Mouse (Mus musculus): Measurements from ENCODE around the gene Nanog.
"Not testable (repeated sequence)": the region's sequence is repeated elsewhere in the genome, so short reads cannot be mapped to it uniquely, and the experiment has no call there.

The Nanog gene

DNA sequence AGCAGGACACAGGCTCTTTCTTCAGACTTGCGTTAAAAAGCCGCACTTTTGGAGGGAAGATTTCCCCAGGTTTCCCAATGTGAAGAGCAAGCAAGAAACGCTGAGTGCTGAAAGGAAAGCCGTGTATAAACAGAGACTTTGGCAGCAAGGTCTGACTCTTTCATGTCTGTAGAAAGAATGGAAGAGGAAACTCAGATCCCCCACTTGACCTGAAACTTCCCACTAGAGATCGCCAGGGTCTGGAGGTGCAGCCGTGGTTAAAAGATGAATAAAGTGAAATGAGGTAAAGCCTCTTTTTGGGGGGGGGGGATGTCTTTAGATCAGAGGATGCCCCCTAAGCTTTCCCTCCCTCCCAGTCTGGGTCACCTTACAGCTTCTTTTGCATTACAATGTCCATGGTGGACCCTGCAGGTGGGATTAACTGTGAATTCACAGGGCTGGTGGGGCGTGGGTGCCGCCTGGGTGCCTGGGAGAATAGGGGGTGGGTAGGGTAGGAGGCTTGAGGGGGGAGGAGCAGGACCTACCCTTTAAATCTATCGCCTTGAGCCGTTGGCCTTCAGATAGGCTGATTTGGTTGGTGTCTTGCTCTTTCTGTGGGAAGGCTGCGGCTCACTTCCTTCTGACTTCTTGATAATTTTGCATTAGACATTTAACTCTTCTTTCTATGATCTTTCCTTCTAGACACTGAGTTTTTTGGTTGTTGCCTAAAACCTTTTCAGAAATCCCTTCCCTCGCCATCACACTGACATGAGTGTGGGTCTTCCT, at the start of gene Nanog:
Gene Nanog (plus strand): TSS at position 454 of the 765 bp plus-strand sequence.
- no peak for DNase-seq (ENCODE audit: low read depth, low spot score)

DNA sequence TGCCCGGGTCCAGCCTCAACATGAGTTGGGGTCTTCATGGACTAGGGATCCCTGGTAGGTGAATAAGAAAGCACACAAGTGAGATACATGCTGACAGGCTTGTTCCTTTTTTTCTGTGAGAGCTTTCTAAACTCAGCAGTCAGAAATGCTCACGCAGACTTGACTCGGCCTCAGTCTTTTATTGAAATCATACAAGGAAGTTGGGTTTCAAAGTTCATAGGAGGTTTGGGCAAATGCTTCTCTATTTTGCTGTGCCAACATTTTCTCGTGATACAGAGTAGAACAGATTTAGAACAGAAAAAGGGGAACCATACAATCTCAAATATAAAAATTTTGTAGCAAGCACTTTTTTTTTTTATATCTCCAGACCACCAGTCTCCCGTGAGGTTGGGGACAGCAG, 49.7 kb upstream of the Nanog start:
- DNase-seq (ENCODE audit: low read depth, low spot score) = no peak

- DNase-seq (ENCODE audit: low read depth, low spot score) = no peak
Observed at GRCm38 (mm10) chr6:122659567-122659966, 47.7 kb upstream of the Nanog start.

DNA sequence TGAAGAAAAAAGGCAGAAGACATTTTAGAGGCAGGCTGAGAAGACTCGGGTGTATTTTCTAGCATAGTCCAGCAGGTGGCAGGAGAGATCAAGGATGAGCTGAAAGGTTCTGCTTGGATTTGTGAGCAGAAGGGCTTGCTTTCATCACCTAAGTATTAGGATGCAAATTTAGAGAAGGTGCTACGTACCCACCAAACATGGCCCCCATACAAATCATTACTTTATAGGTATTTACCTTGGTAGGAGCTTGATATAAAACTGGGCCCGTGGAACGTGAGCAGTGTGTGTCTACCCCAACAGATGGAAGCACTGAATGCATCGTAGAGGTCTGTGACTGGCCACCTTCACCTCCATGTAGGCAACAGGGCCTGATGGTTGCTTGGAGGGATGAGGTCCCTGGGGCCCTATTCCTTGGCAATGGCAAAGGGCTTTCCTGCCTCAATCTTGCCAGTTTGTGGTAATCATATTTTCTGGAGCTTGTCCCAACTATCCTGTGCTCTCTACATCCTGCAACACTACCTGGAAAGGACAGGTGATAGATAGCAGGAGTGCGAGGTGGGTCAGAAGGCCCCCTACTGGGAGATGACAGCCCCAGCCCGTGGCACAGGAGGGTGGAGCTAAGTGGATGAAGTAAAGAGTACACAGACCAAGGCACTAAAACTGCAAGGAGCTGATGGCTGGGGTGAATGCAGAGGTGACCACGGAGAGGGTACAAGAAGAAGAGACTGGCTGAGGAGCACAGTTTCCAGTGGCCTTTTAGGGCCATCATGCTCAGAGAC, 46.5 kb upstream of the Nanog start:
- DNase-seq (ENCODE audit: low read depth, low spot score) = peak; percentile 38

GRCm38 (mm10) chr6:122662551-122663264, 44.6 kb upstream of the Nanog start:
- no peak for DNase-seq (ENCODE audit: low read depth, low spot score)

- no peak for DNase-seq (ENCODE audit: low read depth, low spot score)
Observed at GRCm38 (mm10) chr6:122663596-122664206, 43.6 kb upstream of the Nanog start.

GRCm38 (mm10) chr6:122665866-122666265, 41.4 kb upstream of the Nanog start:
- no peak for DNase-seq (ENCODE audit: low read depth, low spot score)

DNA sequence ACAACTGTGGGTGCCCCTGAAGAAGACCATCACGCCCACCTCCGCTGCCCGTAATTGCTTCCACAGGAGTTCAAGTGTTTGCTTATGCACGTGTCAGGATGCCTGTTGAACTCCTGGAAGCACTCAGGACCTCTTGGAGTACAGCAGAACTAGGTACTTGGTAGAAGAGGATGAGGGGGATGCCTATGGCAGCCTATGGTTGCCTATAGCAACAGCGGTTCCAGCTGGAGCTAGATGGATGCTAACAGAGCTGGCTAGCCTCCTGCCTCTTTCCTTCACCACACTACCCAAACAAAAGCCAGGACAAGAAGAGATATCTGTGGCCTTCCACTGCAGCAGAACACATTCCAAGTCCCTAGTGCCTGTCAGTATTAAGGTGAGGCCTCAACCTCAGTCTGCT, 39.6 kb upstream of the Nanog start:
- no peak for DNase-seq (ENCODE audit: low read depth, low spot score)

- no peak for DNase-seq (ENCODE audit: low read depth, low spot score)
Observed at GRCm38 (mm10) chr6:122668823-122669222, 38.5 kb upstream of the Nanog start.

GRCm38 (mm10) chr6:122669406-122670200, 37.7 kb upstream of the Nanog start:
- DNase-seq (ENCODE audit: low read depth, low spot score) = peak; percentile 88

DNA sequence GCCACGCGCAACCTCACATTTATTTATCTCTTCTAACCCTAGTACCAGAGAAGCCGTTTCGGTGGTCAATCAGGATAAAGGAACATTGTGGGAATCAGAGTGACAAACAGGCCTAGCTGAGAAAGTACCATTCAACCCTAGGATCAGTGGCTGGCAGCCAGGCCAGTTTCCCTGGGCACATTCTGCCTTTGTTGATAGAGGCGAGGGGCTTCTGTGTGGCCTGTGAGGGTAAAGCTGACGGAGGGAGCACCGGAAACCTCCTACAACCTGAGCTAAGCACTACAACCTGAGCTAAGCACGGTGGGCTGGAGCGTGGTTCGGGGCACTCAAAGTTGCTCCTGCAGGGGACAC, 37.1 kb upstream of the Nanog start:
- no peak for DNase-seq (ENCODE audit: low read depth, low spot score)

GRCm38 (mm10) chr6:122670841-122671240, 36.4 kb upstream of the Nanog start:
- no peak for DNase-seq (ENCODE audit: low read depth, low spot score)

DNA sequence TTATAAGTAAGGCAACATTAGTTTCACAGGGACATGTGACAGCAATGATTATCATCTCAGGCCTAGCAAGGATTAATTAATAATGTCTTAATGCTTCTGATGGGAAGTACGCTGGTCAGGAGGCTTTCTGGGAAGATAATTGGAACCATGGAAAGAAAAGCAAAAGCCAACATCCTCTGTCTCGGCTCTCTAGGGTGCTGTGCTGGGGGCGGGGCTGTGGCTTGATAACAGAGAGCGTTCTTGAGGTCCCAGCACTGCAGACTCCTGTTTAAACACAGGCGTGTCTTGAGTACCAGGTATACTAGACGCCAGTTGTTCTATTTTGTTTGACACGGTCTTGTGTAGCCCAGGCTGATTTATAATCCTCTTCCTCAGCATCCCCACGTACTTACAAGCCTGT, 34.5 kb upstream of the Nanog start:
- DNase-seq (ENCODE audit: low read depth, low spot score) = no peak

- DNase-seq (ENCODE audit: low read depth, low spot score) = no peak
Observed at GRCm38 (mm10) chr6:122682646-122683045, 24.6 kb upstream of the Nanog start.

GRCm38 (mm10) chr6:122686709-122687108, 20.6 kb upstream of the Nanog start:
- no peak for DNase-seq (ENCODE audit: low read depth, low spot score)

DNA sequence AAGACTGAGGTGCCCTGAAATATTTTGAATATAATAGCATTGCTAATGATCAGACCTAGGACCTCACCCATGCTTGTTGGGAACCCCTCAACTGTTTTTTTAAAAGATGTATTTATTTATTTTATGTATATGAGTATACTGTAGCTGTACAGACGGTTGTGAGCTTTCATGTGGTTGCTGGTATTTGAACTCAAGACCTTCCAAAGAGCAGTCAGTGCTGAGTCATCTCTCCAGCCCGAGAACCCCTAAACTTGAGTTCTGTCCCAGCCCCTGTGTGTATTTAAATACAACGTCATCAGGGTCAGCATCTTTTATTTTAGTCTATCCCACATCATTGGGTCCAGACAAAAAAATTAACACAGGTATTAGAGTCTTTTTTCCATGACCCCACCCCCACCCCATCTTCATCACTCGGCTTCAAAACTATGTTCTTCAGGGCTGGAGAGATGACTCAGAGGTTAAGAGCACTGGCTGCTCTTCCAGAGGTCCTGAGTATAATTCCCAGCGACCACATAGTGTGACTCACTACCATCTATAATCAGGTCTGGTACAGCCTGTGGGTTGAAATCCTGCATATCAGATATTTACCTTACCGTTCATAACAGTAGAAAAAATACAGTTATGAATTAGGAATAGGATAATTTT, 17.8 kb upstream of the Nanog start:
- DNase-seq (ENCODE audit: low read depth, low spot score) = no peak

- DNase-seq (ENCODE audit: low read depth, low spot score) = no peak
Observed at GRCm38 (mm10) chr6:122690082-122690481, 17.2 kb upstream of the Nanog start.

DNA sequence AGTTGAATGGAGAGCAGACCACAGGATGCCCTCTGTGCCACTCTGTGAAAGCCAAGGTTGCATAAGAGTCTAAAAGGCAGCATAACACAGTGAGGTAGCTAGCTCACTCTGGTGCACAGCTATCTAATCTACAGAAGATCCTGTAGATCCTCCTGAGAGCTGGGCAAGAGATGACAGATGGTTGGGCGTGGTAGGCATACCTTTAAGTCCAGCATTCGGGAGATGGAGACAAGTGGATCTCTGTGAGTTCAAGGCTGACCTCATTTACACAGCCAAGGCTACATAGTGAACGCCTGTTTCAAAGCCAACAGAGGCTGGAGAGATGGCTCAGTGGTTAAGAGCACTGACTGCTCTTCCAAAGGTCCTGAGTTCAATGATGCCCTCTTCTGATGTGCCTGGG, 11.9 kb upstream of the Nanog start:
- DNase-seq (ENCODE audit: low read depth, low spot score) = no peak

- not testable (repeated sequence) for DNase-seq (ENCODE audit: low read depth, low spot score)
Observed at GRCm38 (mm10) chr6:122699628-122700027, 7.7 kb upstream of the Nanog start.

DNA sequence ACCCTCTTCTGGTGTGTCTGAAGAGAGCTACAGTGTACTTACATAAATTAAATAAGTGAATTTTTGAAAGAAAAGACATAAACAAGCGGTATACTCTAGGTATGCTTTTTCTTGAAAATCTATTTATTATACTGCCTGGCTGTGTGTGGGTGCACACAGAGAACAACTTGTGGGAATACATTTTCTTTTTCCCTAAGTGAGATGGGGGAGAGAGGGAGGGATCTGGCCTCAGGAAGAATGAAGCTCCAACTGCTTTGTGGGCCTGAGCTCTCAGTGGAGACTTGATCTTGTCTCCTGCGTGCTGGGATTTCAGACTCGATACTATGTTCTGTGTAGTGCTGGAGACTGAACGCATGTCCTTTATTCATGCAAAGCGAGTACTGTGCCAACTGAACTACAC, 5.5 kb upstream of the Nanog start:
- no peak for DNase-seq (ENCODE audit: low read depth, low spot score)

Data from CD4-positive helper T cell, adult 2 months (primary cell).